Mouse (Mus musculus): ENCODE measurements around the gene Hnrnph2. TPM values are rescaled to one million over a fixed set of nuclear protein-coding genes. Genes with fewer than 3 reads are reported as not detected.

Hnrnph2 gene
- total and polyA plus RNA-seq, 3 experiments = 127 to 295 (median 200) TPM

DNA sequence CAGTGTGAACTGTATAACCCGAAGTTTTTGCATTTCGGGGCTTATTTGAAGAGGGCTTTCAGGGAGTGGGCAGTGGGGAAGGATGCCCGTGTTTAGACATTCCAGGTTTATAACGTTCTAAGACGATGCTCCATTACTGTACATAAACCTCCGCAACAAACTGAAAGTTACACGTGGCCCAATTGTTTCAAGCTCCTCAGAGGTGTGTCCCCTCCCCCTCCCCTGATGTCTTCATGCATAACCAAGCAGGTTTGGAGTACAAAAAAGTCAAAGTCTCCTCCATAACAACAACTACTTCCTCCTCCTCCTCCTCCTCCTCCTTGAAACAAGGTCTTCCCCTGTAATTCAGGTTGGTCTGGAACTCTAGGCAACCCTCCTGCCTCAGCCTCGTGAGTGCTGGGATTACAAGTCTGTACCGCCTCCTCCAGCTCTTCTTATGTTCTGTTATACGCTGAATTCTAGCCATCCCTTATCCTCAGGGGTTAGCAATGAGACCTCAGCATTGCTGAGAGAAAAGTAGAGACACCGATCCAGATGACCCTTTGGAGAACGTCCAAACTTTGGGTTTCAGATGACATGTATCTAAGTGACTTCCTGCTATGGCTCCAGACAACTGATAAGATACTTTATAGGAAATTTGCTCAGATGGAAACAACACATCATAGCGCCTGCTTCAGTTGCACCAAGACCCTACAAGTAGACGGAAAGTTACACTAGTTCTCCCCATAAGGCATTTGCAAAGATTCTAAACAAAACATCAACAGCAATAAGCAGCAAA, 20.3 kb upstream of the Hnrnph2 start:
- no peaks in the 10 kb centered on the region for H3K9me3 ChIP-seq (replicated peaks; ENCODE audit: insufficient read depth, low read length)
- no peak for TF ChIP-seq CHD2 (IDR thresholded peaks at IDR 0.05; ENCODE audit: low read length)
- TF ChIP-seq USF1 (IDR thresholded peaks at IDR 0.05; ENCODE audit: low read depth, low read length) = no peak
- no peak for TF ChIP-seq NELFE (IDR thresholded peaks at IDR 0.05; ENCODE audit: low read depth, low read length)
- TF ChIP-seq JUND (IDR thresholded peaks at IDR 0.05; ENCODE audit: low read depth, low read length) = no peak
- no peak for TF ChIP-seq ETS1 (IDR thresholded peaks at IDR 0.05; ENCODE audit: low read depth, low read length)
- no peak for TF ChIP-seq RCOR1 (IDR thresholded peaks at IDR 0.05; ENCODE audit: low read depth, low read length)
- no peak for TF ChIP-seq TCF12 (IDR thresholded peaks at IDR 0.05; ENCODE audit: low read depth, low read length)
- peak overlapping the region; percentile 99 for H3K27ac ChIP-seq (ENCODE audit: control insufficient read depth, low read depth, low read length)
- DNase-seq (ENCODE audit: low read depth, low spot score) = peak; percentile 72
- H3K9ac ChIP-seq (ENCODE audit: control insufficient read depth, low read depth, low read length, poor library complexity, severe bottlenecking) = peak overlapping the region; percentile 90
- H3K27me3 ChIP-seq (ENCODE audit: control insufficient read depth in 1 of 2, insufficient read depth in 2 of 2, low read length in 2 of 2) = no peaks in the 10 kb centered on the region
- H3K4me1 ChIP-seq (ENCODE audit: control insufficient read depth in 1 of 2, insufficient read depth in 2 of 2, low read length in 2 of 2) = peaks cover 29 to 36% of the 10 kb centered on the region in 2 experiments
- peaks cover 82% of the 10 kb centered on the region for H3K79me2 ChIP-seq (ENCODE audit: control insufficient read depth, insufficient read depth, low read length, poor library complexity)
- peaks cover 8 to 57% of the 10 kb centered on the region in 2 experiments for H3K36me3 ChIP-seq (ENCODE audit: control insufficient read depth in 1 of 2, insufficient read depth in 2 of 2, low read length in 2 of 2)
- H3K4me3 ChIP-seq (ENCODE audit: control insufficient read depth in 1 of 2, insufficient read depth in 1 of 2, low read depth in 2 of 2, low read length in 2 of 2) = peak overlapping the region; percentile 75 to 85

DNA sequence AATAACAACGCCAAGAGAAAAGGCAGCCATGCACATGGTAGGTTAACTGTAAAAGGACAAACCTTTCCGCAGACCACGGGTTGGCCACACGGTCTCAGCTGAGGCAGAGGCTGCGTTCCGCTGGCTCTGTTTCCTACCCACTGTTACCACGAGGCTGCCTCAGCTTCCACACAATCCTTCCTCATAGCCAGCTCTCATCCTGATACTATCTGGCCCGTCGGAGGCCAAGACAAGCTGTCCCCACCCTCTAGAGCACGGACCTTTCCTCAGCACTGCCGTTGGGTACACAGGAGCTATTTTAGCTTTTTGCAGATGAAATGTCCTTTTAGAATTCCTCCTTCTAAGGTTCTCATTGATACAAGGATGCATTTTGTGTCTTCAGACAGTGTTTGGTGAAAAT, 18.7 kb upstream of the Hnrnph2 start:
- Histone ChIP-seq H3K27ac (ENCODE audit: control insufficient read depth, low read depth, low read length) (peak overlapping the region; percentile 99), H3K9me3 (replicated peaks; ENCODE audit: insufficient read depth, low read length) (no peaks in the 10 kb centered on the region), H3K4me3 (ENCODE audit: control insufficient read depth in 1 of 2, insufficient read depth in 1 of 2, low read depth in 2 of 2, low read length in 2 of 2) (peak overlapping the region; percentile 75 to 85), H3K27me3 (ENCODE audit: control insufficient read depth in 1 of 2, insufficient read depth in 2 of 2, low read length in 2 of 2) (no peaks in the 10 kb centered on the region), H3K9ac (ENCODE audit: control insufficient read depth, low read depth, low read length, poor library complexity, severe bottlenecking) (peak overlapping the region; percentile 90), H3K36me3 (ENCODE audit: control insufficient read depth in 1 of 2, insufficient read depth in 2 of 2, low read length in 2 of 2) (peaks cover 11 to 50% of the 10 kb centered on the region in 2 experiments), H3K4me1 (ENCODE audit: control insufficient read depth in 1 of 2, insufficient read depth in 2 of 2, low read length in 2 of 2) (peaks cover 25 to 32% of the 10 kb centered on the region in 2 experiments), H3K79me2 (ENCODE audit: control insufficient read depth, insufficient read depth, low read length, poor library complexity) (peaks cover 89% of the 10 kb centered on the region)
- TF ChIP-seq NRF1 (IDR thresholded peaks at IDR 0.05; ENCODE audit: insufficient read depth, low read depth, low read length, poor library complexity, severe bottlenecking) (no peak), POLR2AphosphoS5 (IDR thresholded peaks at IDR 0.05; ENCODE audit: borderline replicate concordance, low read depth, low read length) (peak; percentile 88)
- peak; percentile 85 for DNase-seq (ENCODE audit: low read depth, low spot score)

DNA sequence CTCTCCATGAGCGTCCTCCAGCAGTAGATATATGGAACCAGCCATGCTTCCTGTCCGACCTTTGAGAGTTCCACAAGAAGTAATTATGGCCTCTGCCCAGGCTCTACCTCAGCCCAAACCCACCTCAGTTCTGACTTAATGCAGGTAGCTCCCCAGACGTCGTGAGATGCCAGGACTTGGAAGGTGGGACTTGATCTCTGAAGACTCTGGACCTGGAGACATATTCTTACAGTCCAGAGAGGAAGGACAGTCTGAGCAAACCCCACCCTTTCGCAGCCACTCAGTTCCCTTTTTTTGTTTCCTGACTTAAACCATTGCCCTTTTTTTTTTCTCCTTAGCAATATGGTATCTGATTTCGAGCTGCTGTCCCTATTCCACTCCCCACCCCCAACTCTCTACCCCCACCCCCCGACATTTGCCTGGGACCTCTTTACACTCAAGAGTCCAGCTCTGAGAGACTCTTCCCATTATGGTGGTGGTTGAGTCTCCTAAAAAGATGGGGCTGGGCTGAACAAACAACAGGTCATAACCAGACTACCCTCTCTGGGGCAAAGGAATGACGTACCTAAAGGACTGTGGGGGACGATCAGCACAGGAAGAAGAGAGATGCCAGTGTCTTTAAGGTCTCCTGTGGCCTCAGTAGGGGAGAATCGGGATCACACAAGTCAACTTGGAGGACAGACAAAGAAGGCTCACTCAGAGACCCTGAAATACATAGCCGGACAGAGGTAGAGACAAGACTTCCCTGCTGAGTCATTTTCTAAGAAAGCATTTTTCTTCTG, 17.9 kb upstream of the Hnrnph2 start, which contains the start of gene Btk:
Gene Btk (minus strand): TSS at position 683 of the 782 bp plus-strand sequence.
- peak within 1 kb of the TSS; percentile 75 to 85 for H3K4me3 ChIP-seq (ENCODE audit: control insufficient read depth in 1 of 2, insufficient read depth in 1 of 2, low read depth in 2 of 2, low read length in 2 of 2)
- TF ChIP-seq E2F4 (IDR thresholded peaks at IDR 0.05; ENCODE audit: borderline replicate concordance, low read depth, low read length) (no peak), NELFE (IDR thresholded peaks at IDR 0.05; ENCODE audit: low read depth, low read length) (no peak), UBTF (IDR thresholded peaks at IDR 0.05; ENCODE audit: borderline replicate concordance, insufficient read depth, low read depth, low read length) (no peak), TCF12 (IDR thresholded peaks at IDR 0.05; ENCODE audit: low read depth, low read length) (no peak), CTCF (IDR thresholded peaks at IDR 0.05 in 2 of 3, conservative IDR thresholded peaks at IDR 0.05 in 1 of 3; ENCODE audit: control insufficient read depth in 1 of 3, insufficient read depth in 1 of 3, low read depth in 2 of 3, low read length in 3 of 3, poor library complexity in 1 of 3, severe bottlenecking in 1 of 3) (no peak), KAT2A (conservative IDR thresholded peaks at IDR 0.05; ENCODE audit: low read depth, low read length) (no peak), POLR2AphosphoS5 (IDR thresholded peaks at IDR 0.05; ENCODE audit: borderline replicate concordance, low read depth, low read length) (peak; percentile 13; the same call in 1 of the 2 replicates)

More for the DNA sequence above, 17.9 kb upstream of the Hnrnph2 start, which contains the start of gene Btk:
- Histone ChIP-seq H3K79me2 (ENCODE audit: control insufficient read depth, insufficient read depth, low read length, poor library complexity) (peaks cover 85% of the 10 kb centered on the region), H3K9ac (ENCODE audit: control insufficient read depth, low read depth, low read length, poor library complexity, severe bottlenecking) (peak within 1 kb of the TSS; percentile 90), H3K27ac (ENCODE audit: control insufficient read depth, low read depth, low read length) (peak within 1 kb of the TSS; percentile 99), H3K4me1 (ENCODE audit: control insufficient read depth in 1 of 2, insufficient read depth in 2 of 2, low read length in 2 of 2) (peaks cover 19 to 29% of the 10 kb centered on the region in 2 experiments), H3K27me3 (ENCODE audit: control insufficient read depth in 1 of 2, insufficient read depth in 2 of 2, low read length in 2 of 2) (no peaks in the 10 kb centered on the region), H3K36me3 (ENCODE audit: control insufficient read depth in 1 of 2, insufficient read depth in 2 of 2, low read length in 2 of 2) (peaks cover 17 to 50% of the 10 kb centered on the region in 2 experiments), H3K9me3 (replicated peaks; ENCODE audit: insufficient read depth, low read length) (no peaks in the 10 kb centered on the region)
- DNase-seq (ENCODE audit: low read depth, low spot score) = peak; percentile 94
